Mouse (Mus musculus): ENCODE results near the gene Slc30a10. TPM values are rescaled to one million over a fixed set of nuclear protein-coding genes. Genes with fewer than 3 reads are reported as not detected.

Gene Slc30a10
- polyA plus RNA-seq, 1 experiment from 2014 or later = 0.01 TPM

DNA sequence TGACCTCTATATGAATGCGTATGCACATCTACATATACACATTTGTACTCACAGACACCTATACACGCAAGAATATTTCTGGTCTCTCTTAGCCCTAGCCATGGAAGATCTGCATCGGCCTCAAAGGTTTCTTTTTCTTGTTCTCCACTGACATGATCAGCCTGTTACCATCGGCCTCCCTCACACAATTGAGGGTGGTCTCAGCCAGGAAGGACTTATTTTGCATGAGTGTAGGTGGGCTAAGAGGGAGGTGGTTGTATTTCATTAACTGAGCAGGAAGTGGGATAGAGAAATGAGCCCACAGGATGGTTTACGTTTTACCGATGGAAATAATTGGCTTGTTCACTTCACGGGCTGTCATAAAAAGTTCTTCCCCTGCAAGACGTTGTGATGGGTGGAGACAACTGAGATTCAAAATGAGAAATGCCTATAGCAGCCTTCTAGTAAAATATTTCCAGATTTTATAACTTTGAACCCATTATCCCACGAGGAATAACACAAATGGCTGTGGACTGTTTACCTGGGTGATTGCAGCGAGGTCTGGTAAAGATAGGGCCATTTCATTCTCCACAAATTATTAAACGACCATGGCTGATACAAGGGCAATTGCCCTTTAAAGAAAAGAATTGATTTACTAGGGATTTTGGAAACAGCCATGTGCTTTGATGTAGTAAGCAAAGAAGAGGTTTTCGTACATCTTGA, 28.9 kb downstream of the Slc30a10 start:
- Histone ChIP-seq H3K27me3 (ENCODE audit: control insufficient read depth, insufficient read depth, low read length) (no peaks in the 10 kb centered on the region), H3K9me3 (ENCODE audit: control insufficient read depth, low read length) (no peaks in the 10 kb centered on the region), H3K27ac (replicated peaks) (no peak overlapping the region), H3K4me2 (replicated peaks; ENCODE audit: low read depth) (no peak overlapping the region), H3K4me3 (ENCODE audit: low read depth, low read length) (no peak overlapping the region), H3K36me3 (ENCODE audit: control insufficient read depth, insufficient read depth, low read length) (no peaks in the 10 kb centered on the region), H3K9ac (ENCODE audit: low read length) (no peak overlapping the region), H3K4me1 (replicated peaks; ENCODE audit: control insufficient read depth, insufficient read depth) (no peaks in the 10 kb centered on the region)
- TF ChIP-seq CTCF (IDR thresholded peaks at IDR 0.05; ENCODE audit: low read depth) = no peak
- no peak for TF ChIP-seq EP300 (optimal IDR thresholded peaks at IDR 0.05)
- DNase-seq (ENCODE audit: low spot score) = no peak
- WGBS = 70% methylated on average over 12 of the region's 12 CpGs
- ATAC-seq (ENCODE audit: low FRiP score, low TSS enrichment) = no peak

GRCm38 (mm10) chr1:185484281-185484680, 29.6 kb downstream of the Slc30a10 start:
- no peak overlapping the region for H3K9ac ChIP-seq (ENCODE audit: low read length)
- H3K4me2 ChIP-seq (replicated peaks; ENCODE audit: low read depth) = no peak overlapping the region
- DNase-seq (ENCODE audit: low spot score) (no peak), ATAC-seq (ENCODE audit: low FRiP score, low TSS enrichment) (no peak)
- H3K4me3 ChIP-seq (ENCODE audit: low read depth, low read length) = no peak overlapping the region
- no peaks in the 10 kb centered on the region for H3K9me3 ChIP-seq (ENCODE audit: control insufficient read depth, low read length)
- no peak overlapping the region for H3K27ac ChIP-seq (replicated peaks)
- H3K4me1 ChIP-seq (replicated peaks; ENCODE audit: control insufficient read depth, insufficient read depth) = no peaks in the 10 kb centered on the region
- no peaks in the 10 kb centered on the region for H3K36me3 ChIP-seq (ENCODE audit: control insufficient read depth, insufficient read depth, low read length)
- WGBS = 69% methylated on average over 19 of the region's 19 CpGs
- TF ChIP-seq CTCF (IDR thresholded peaks at IDR 0.05; ENCODE audit: low read depth) (no peak), EP300 (optimal IDR thresholded peaks at IDR 0.05) (no peak)
- H3K27me3 ChIP-seq (ENCODE audit: control insufficient read depth, insufficient read depth, low read length) = no peaks in the 10 kb centered on the region

GRCm38 (mm10) chr1:185489893-185490292, 35.2 kb downstream of the Slc30a10 start:
- Histone ChIP-seq H3K9me3 (ENCODE audit: control insufficient read depth, low read length) (no peaks in the 10 kb centered on the region), H3K4me3 (ENCODE audit: low read depth, low read length) (no peak overlapping the region), H3K36me3 (ENCODE audit: control insufficient read depth, insufficient read depth, low read length) (no peaks in the 10 kb centered on the region), H3K4me1 (replicated peaks; ENCODE audit: control insufficient read depth, insufficient read depth) (no peaks in the 10 kb centered on the region), H3K27ac (replicated peaks) (no peak overlapping the region), H3K9ac (ENCODE audit: low read length) (no peak overlapping the region), H3K27me3 (ENCODE audit: control insufficient read depth, insufficient read depth, low read length) (no peaks in the 10 kb centered on the region), H3K4me2 (replicated peaks; ENCODE audit: low read depth) (no peak overlapping the region)
- ATAC-seq (ENCODE audit: low FRiP score, low TSS enrichment) (no peak), DNase-seq (ENCODE audit: low spot score) (no peak)
- no peak for TF ChIP-seq CTCF (IDR thresholded peaks at IDR 0.05; ENCODE audit: low read depth)
- no peak for TF ChIP-seq EP300 (optimal IDR thresholded peaks at IDR 0.05)
- 61% methylated on average over 6 of the region's 6 CpGs for WGBS

DNA sequence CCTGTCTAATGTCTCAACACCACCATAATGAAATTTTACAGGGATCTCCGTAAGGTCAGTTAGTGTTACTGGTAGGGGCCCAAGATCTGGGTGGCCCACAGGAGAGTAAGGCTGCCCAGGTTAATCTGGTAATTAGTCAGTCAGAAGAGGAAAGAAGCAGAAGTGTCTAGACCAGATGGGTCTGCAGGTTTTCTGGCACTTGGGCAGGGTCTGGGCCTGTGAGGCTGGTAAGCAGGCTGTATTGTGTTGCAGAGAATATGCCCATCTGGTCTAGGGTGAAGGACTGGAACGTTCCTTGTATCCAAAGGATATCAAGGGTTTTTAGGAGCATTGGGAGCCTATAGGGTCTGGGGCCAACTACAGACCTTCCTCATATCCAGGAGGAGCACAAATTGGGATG, 36.0 kb downstream of the Slc30a10 start:
- Histone ChIP-seq H3K4me3 (ENCODE audit: low read depth, low read length) (no peak overlapping the region), H3K27ac (replicated peaks) (no peak overlapping the region), H3K36me3 (ENCODE audit: control insufficient read depth, insufficient read depth, low read length) (no peaks in the 10 kb centered on the region), H3K9ac (ENCODE audit: low read length) (no peak overlapping the region), H3K4me2 (replicated peaks; ENCODE audit: low read depth) (no peak overlapping the region), H3K4me1 (replicated peaks; ENCODE audit: control insufficient read depth, insufficient read depth) (no peaks in the 10 kb centered on the region), H3K9me3 (ENCODE audit: control insufficient read depth, low read length) (no peaks in the 10 kb centered on the region), H3K27me3 (ENCODE audit: control insufficient read depth, insufficient read depth, low read length) (no peaks in the 10 kb centered on the region)
- DNase-seq (ENCODE audit: low spot score) (no peak), ATAC-seq (ENCODE audit: low FRiP score, low TSS enrichment) (no peak)
- TF ChIP-seq EP300 (optimal IDR thresholded peaks at IDR 0.05) = no peak
- no peak for TF ChIP-seq CTCF (IDR thresholded peaks at IDR 0.05; ENCODE audit: low read depth)
- WGBS = 82% methylated on average over 2 of the region's 2 CpGs

DNA sequence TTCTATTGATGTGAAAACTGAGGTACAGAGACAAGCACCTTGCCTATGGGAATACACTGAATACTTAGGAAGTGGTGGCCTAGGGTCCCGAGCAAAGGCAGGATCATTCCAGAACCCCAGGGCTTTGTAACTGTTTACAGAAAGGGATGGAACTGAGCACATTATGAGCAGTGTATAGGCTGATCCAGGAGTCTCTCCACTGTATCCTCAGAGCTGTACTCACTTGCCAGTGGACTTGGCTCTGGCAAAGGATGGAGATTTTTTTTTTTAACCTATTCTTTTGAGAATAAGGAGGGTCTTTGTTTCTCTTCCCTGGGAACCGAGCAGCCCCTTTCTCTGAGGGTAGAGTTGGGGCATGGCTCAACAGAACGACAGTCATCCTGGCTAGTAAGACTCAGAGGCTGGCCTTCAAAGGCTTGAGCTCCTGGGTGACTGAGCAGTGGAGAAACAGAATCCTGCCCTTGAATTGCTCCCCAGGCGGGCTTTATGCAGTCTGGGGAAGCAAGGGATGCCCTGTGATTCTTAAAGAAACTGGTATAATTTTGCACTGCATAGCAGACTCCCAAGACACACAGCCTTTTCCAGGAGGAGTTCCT, 38.9 kb downstream of the Slc30a10 start:
- 54% methylated on average over 4 of the region's 4 CpGs for WGBS
- no peaks in the 10 kb centered on the region for H3K36me3 ChIP-seq (ENCODE audit: control insufficient read depth, insufficient read depth, low read length)
- DNase-seq (ENCODE audit: low spot score) = no peak
- H3K9ac ChIP-seq (ENCODE audit: low read length) = no peak overlapping the region
- H3K27me3 ChIP-seq (ENCODE audit: control insufficient read depth, insufficient read depth, low read length) = no peaks in the 10 kb centered on the region
- no peak overlapping the region for H3K4me2 ChIP-seq (replicated peaks; ENCODE audit: low read depth)
- no peak for ATAC-seq (ENCODE audit: low FRiP score, low TSS enrichment)
- no peaks in the 10 kb centered on the region for H3K9me3 ChIP-seq (ENCODE audit: control insufficient read depth, low read length)
- H3K27ac ChIP-seq (replicated peaks) = no peak overlapping the region
- TF ChIP-seq CTCF (IDR thresholded peaks at IDR 0.05; ENCODE audit: low read depth) (no peak), EP300 (optimal IDR thresholded peaks at IDR 0.05) (no peak)
- H3K4me3 ChIP-seq (ENCODE audit: low read depth, low read length) = no peak overlapping the region
- no peaks in the 10 kb centered on the region for H3K4me1 ChIP-seq (replicated peaks; ENCODE audit: control insufficient read depth, insufficient read depth)

DNA sequence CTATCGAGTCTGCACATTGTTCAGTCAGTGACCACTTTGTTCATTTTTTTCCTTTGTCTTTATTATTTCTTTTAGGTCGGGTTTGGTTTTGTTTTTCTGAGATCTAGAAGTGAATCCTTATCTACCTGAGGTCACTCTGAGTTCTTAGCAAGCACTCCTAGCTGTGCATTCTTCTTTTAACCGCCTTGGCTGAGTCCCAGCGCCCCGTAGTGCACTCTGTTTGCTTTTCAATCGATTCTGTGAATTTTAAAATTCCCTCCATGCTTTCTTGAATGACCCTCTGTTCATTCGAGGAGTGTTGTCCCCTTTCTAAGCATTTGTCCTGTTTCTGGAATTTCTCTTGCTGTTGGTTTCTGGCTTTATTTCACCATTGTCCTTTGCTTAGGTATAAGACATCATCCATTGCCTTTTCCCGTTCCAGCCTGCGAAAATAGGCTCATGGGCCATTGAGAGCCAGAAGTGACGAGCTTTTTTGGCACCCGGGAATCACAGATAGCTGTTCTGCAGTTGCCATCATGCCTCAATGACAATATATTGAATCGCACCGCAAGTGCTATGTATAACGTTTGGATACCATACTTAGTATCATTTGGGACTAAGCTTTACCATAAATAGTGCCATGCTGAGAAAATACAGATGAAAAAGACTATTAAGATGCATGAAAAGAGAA, 42.3 kb downstream of the Slc30a10 start:
- no peak for ATAC-seq (ENCODE audit: low FRiP score, low TSS enrichment)
- no peak overlapping the region for H3K4me3 ChIP-seq (ENCODE audit: low read depth, low read length)
- TF ChIP-seq CTCF (IDR thresholded peaks at IDR 0.05; ENCODE audit: low read depth) (no peak), EP300 (optimal IDR thresholded peaks at IDR 0.05) (no peak)
- DNase-seq (ENCODE audit: low spot score) = no peak
- no peaks in the 10 kb centered on the region for H3K4me1 ChIP-seq (replicated peaks; ENCODE audit: control insufficient read depth, insufficient read depth)
- H3K9me3 ChIP-seq (ENCODE audit: control insufficient read depth, low read length) = no peaks in the 10 kb centered on the region
- H3K9ac ChIP-seq (ENCODE audit: low read length) = no peak overlapping the region
- no peaks in the 10 kb centered on the region for H3K27me3 ChIP-seq (ENCODE audit: control insufficient read depth, insufficient read depth, low read length)
- no peak overlapping the region for H3K27ac ChIP-seq (replicated peaks)
- WGBS = 55% methylated on average over 14 of the region's 14 CpGs
- no peak overlapping the region for H3K4me2 ChIP-seq (replicated peaks; ENCODE audit: low read depth)
- H3K36me3 ChIP-seq (ENCODE audit: control insufficient read depth, insufficient read depth, low read length) = no peaks in the 10 kb centered on the region

Data from stomach, postnatal 0 days (tissue).